ENCODE assay signal across 20 mouse cellular contexts in the genomic region with DNA sequence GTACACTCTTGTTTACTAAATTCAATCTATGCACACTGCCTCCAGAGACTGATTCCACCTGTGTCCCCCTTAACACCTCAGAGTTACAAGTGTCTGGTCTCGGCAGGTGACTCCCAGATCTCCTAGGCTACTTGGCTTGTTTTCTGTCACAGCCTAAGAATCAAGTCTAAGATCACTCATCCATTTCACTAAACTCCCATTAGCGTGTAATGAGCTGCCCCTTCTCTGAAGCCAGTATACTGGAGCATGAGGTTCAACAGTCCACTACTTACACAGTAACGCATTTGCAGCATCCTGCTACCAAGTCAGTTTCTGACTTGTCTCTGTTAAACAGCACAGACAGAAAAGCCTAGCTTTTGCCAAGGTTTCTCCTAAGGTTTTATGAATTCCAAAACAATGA.
"Had no signal": no experiment of that assay in that cellular context is flagged by ENCODE, and none has a peak within 500 bp of the region (broad histone marks: within the 10 kb centered on the region; RNA-seq: fewer than 3 reads in every experiment).

No protein-coding gene starts in this region.

- H3K4me1 ChIP-seq: lung, embryonic 15.5 days; midbrain, embryonic 10.5 days had no signal

- H3K9ac ChIP-seq: lung, embryonic 15.5 days; midbrain, embryonic 12.5 days; neural tube, embryonic 13.5 days; neural tube, embryonic 15.5 days had no signal

- H3K4me2 ChIP-seq: lung, embryonic 15.5 days; midbrain, embryonic 12.5 days; neural tube, embryonic 13.5 days; neural tube, embryonic 15.5 days had no signal

- H3K4me3 ChIP-seq: lung, embryonic 15.5 days; midbrain, embryonic 10.5 days; midbrain, embryonic 12.5 days; myocyte; neural tube, embryonic 13.5 days; neural tube, embryonic 15.5 days had no signal

- DNase-seq: lung, adult 2 months; lung, postnatal 14 days; lung, postnatal 36 days; midbrain, embryonic 14.5 days; retina, postnatal 1 day; right cerebral cortex, adult 18-20 months; right cerebral cortex, postnatal 25 days; right cerebral cortex, postnatal 4 days; spleen, adult 18-20 months; thymus, adult 18-20 months; thymus, postnatal 14 days; thymus, postnatal 36 days had no signal

- H3K36me3 ChIP-seq: lung, embryonic 15.5 days; midbrain, embryonic 10.5 days; midbrain, embryonic 12.5 days; neural tube, embryonic 13.5 days; neural tube, embryonic 15.5 days had no signal

- H3K27me3 ChIP-seq: lung, embryonic 15.5 days; midbrain, embryonic 12.5 days; neural tube, embryonic 13.5 days; neural tube, embryonic 15.5 days had no signal

- ATAC-seq: lung, postnatal 0 days; midbrain, embryonic 16.5 days had no signal

- H3K9me3 ChIP-seq: lung, embryonic 15.5 days; midbrain, embryonic 10.5 days; midbrain, embryonic 12.5 days; neural tube, embryonic 13.5 days; neural tube, embryonic 15.5 days had no signal

- H3K27ac ChIP-seq: lung, embryonic 15.5 days; midbrain, embryonic 10.5 days; midbrain, embryonic 12.5 days; neural tube, embryonic 13.5 days; neural tube, embryonic 15.5 days had no signal
